Mouse (Mus musculus): ENCODE results near the gene Rnf32.

Gene Rnf32

DNA sequence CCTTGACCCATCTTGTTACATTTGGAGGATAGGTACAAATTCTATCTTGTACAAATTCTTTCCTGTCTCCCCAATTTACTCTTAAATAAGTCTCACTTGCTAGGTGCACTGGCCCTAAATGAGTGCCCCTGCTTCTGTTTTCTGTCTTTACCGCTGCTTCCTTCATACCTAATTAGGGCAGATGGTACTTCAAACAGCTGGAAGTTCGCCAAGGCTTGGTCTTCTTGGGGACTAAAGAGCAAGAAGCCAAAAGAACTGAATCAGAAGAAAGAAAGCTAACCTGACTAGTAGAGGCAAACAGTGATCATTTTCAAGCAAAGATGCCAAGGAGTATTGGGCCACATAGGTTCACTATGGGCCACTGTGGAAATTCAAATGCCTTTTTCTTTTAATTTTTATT, 77.6 kb downstream of the Rnf32 start:
- DNase-seq (ENCODE audit: low spot score) = no peak

DNA sequence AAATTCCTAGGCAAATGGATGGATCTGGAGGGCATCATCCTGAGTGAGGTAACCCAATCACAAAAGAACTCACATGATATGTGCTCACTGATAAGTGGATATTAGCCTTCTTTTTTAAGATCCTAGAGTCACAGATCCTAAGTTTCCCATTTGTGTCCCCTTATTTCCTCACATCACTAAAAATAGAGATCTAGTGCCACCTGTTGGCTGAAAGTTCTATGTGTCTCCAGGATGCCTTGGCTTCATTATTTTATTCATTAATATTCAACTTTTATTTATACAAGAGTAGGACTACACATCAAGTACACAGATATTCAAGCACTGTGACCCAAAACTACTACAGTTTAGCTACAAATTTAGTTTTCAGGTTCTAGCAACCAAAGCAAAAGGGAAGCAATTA, 79.0 kb downstream of the Rnf32 start:
- DNase-seq (ENCODE audit: low spot score) = no peak
